Mouse (Mus musculus): Measurements from ENCODE around the gene Greb1. TPM values are rescaled to one million over a fixed set of nuclear protein-coding genes. Genes with fewer than 3 reads are reported as not detected.

The Greb1 gene
- polyA plus RNA-seq, 2 experiments, result 1.1 to 3.2 TPM

- peaks cover 19% of the 10 kb centered on the region for H3K36me3 ChIP-seq (ENCODE audit: control insufficient read depth, insufficient read depth, low read length)
- ATAC-seq (ENCODE audit: low FRiP score, low read depth), result no peak
- H3K4me1 ChIP-seq (ENCODE audit: control insufficient read depth, insufficient read depth, low read length), result no peaks in the 10 kb centered on the region
- H3K9me3 ChIP-seq (ENCODE audit: control insufficient read depth, low read length), result no peaks in the 10 kb centered on the region
- H3K9ac ChIP-seq (ENCODE audit: low read depth, low read length, severe bottlenecking), result no peak overlapping the region
- H3K4me3 ChIP-seq (replicated peaks; ENCODE audit: low read length), result no peak overlapping the region
- no peaks in the 10 kb centered on the region for H3K27me3 ChIP-seq (ENCODE audit: control insufficient read depth, insufficient read depth, low read length)
- no peak for TF ChIP-seq POLR2A (IDR thresholded peaks at IDR 0.05; ENCODE audit: borderline replicate concordance, extremely low read depth, insufficient read depth, insufficient read length)
- 82% methylated on average over 4 of the region's 4 CpGs for WGBS
- H3K27ac ChIP-seq (replicated peaks; ENCODE audit: low read depth, low read length), result no peak overlapping the region
- no peak for DNase-seq (ENCODE audit: low spot score)
- H3K4me2 ChIP-seq (replicated peaks; ENCODE audit: low read depth, low read length, severe bottlenecking), result no peak overlapping the region
These were observed 30.4 kb upstream of the Greb1 start for GRCm38 (mm10) chr12:16831071-16831470.

- Histone ChIP-seq H3K36me3 (ENCODE audit: control insufficient read depth, insufficient read depth, low read length) (peaks cover 28% of the 10 kb centered on the region), H3K4me2 (replicated peaks; ENCODE audit: low read depth, low read length, severe bottlenecking) (no peak overlapping the region), H3K9ac (ENCODE audit: low read depth, low read length, severe bottlenecking) (no peak overlapping the region), H3K27me3 (ENCODE audit: control insufficient read depth, insufficient read depth, low read length) (no peaks in the 10 kb centered on the region), H3K9me3 (ENCODE audit: control insufficient read depth, low read length) (no peaks in the 10 kb centered on the region), H3K4me3 (replicated peaks; ENCODE audit: low read length) (no peak overlapping the region), H3K4me1 (ENCODE audit: control insufficient read depth, insufficient read depth, low read length) (no peaks in the 10 kb centered on the region), H3K27ac (replicated peaks; ENCODE audit: low read depth, low read length) (no peak overlapping the region)
- DNase-seq (ENCODE audit: low spot score) (no peak), ATAC-seq (ENCODE audit: low FRiP score, low read depth) (no peak)
- no peak for TF ChIP-seq POLR2A (IDR thresholded peaks at IDR 0.05; ENCODE audit: borderline replicate concordance, extremely low read depth, insufficient read depth, insufficient read length)
- 85% methylated on average over 2 of the region's 2 CpGs for WGBS
These were observed 29.1 kb upstream of the Greb1 start for GRCm38 (mm10) chr12:16829785-16830184.

- peaks cover 40% of the 10 kb centered on the region for H3K36me3 ChIP-seq (ENCODE audit: control insufficient read depth, insufficient read depth, low read length)
These were observed 27.8 kb upstream of the Greb1 start for GRCm38 (mm10) chr12:16828505-16828904.

GRCm38 (mm10) chr12:16823701-16824100, 23.0 kb upstream of the Greb1 start:
- no peak for TF ChIP-seq POLR2A (IDR thresholded peaks at IDR 0.05; ENCODE audit: borderline replicate concordance, extremely low read depth, insufficient read depth, insufficient read length)
- Histone ChIP-seq H3K9ac (ENCODE audit: low read depth, low read length, severe bottlenecking) (no peak overlapping the region), H3K9me3 (ENCODE audit: control insufficient read depth, low read length) (no peaks in the 10 kb centered on the region), H3K4me2 (replicated peaks; ENCODE audit: low read depth, low read length, severe bottlenecking) (no peak overlapping the region), H3K27ac (replicated peaks; ENCODE audit: low read depth, low read length) (no peak overlapping the region), H3K27me3 (ENCODE audit: control insufficient read depth, insufficient read depth, low read length) (no peaks in the 10 kb centered on the region), H3K4me1 (ENCODE audit: control insufficient read depth, insufficient read depth, low read length) (no peaks in the 10 kb centered on the region), H3K4me3 (replicated peaks; ENCODE audit: low read length) (no peak overlapping the region), H3K36me3 (ENCODE audit: control insufficient read depth, insufficient read depth, low read length) (peaks cover 79% of the 10 kb centered on the region)
- DNase-seq (ENCODE audit: low spot score) (no peak), ATAC-seq (ENCODE audit: low FRiP score, low read depth) (no peak)
- 96% methylated on average over 1 of the region's 1 CpGs for WGBS

More at GRCm38 (mm10) chr12:16828505-16828904, 27.8 kb upstream of the Greb1 start:
- H3K4me3 ChIP-seq (replicated peaks; ENCODE audit: low read length), result no peak overlapping the region
- TF ChIP-seq POLR2A (IDR thresholded peaks at IDR 0.05; ENCODE audit: borderline replicate concordance, extremely low read depth, insufficient read depth, insufficient read length), result no peak
- H3K9ac ChIP-seq (ENCODE audit: low read depth, low read length, severe bottlenecking), result no peak overlapping the region
- H3K27me3 ChIP-seq (ENCODE audit: control insufficient read depth, insufficient read depth, low read length), result no peaks in the 10 kb centered on the region
- no peaks in the 10 kb centered on the region for H3K9me3 ChIP-seq (ENCODE audit: control insufficient read depth, low read length)
- no peaks in the 10 kb centered on the region for H3K4me1 ChIP-seq (ENCODE audit: control insufficient read depth, insufficient read depth, low read length)
- ATAC-seq (ENCODE audit: low FRiP score, low read depth), result no peak
- DNase-seq (ENCODE audit: low spot score), result no peak
- H3K27ac ChIP-seq (replicated peaks; ENCODE audit: low read depth, low read length), result no peak overlapping the region
- WGBS, result 78% methylated on average over 6 of the region's 6 CpGs
- no peak overlapping the region for H3K4me2 ChIP-seq (replicated peaks; ENCODE audit: low read depth, low read length, severe bottlenecking)

GRCm38 (mm10) chr12:16822181-16822734, 21.6 kb upstream of the Greb1 start:
- no peak for TF ChIP-seq POLR2A (IDR thresholded peaks at IDR 0.05; ENCODE audit: borderline replicate concordance, extremely low read depth, insufficient read depth, insufficient read length)
- Histone ChIP-seq H3K27ac (replicated peaks; ENCODE audit: low read depth, low read length) (no peak overlapping the region), H3K9ac (ENCODE audit: low read depth, low read length, severe bottlenecking) (no peak overlapping the region), H3K27me3 (ENCODE audit: control insufficient read depth, insufficient read depth, low read length) (no peaks in the 10 kb centered on the region), H3K36me3 (ENCODE audit: control insufficient read depth, insufficient read depth, low read length) (peaks cover 75% of the 10 kb centered on the region), H3K4me2 (replicated peaks; ENCODE audit: low read depth, low read length, severe bottlenecking) (no peak overlapping the region), H3K4me1 (ENCODE audit: control insufficient read depth, insufficient read depth, low read length) (no peaks in the 10 kb centered on the region), H3K4me3 (replicated peaks; ENCODE audit: low read length) (no peak overlapping the region), H3K9me3 (ENCODE audit: control insufficient read depth, low read length) (no peaks in the 10 kb centered on the region)
- ATAC-seq (ENCODE audit: low FRiP score, low read depth) (no peak), DNase-seq (ENCODE audit: low spot score) (no peak)
- WGBS, result 94% methylated on average over 10 of the region's 10 CpGs

GRCm38 (mm10) chr12:16820761-16821160, 20.1 kb upstream of the Greb1 start:
- H3K9me3 ChIP-seq (ENCODE audit: control insufficient read depth, low read length), result no peaks in the 10 kb centered on the region
- H3K27me3 ChIP-seq (ENCODE audit: control insufficient read depth, insufficient read depth, low read length), result no peaks in the 10 kb centered on the region
- no peak for DNase-seq (ENCODE audit: low spot score)
- H3K9ac ChIP-seq (ENCODE audit: low read depth, low read length, severe bottlenecking), result no peak overlapping the region
- H3K4me2 ChIP-seq (replicated peaks; ENCODE audit: low read depth, low read length, severe bottlenecking), result no peak overlapping the region
- H3K4me3 ChIP-seq (replicated peaks; ENCODE audit: low read length), result no peak overlapping the region
- ATAC-seq (ENCODE audit: low FRiP score, low read depth), result no peak
- H3K4me1 ChIP-seq (ENCODE audit: control insufficient read depth, insufficient read depth, low read length), result no peaks in the 10 kb centered on the region
- TF ChIP-seq POLR2A (IDR thresholded peaks at IDR 0.05; ENCODE audit: borderline replicate concordance, extremely low read depth, insufficient read depth, insufficient read length), result no peak
- H3K27ac ChIP-seq (replicated peaks; ENCODE audit: low read depth, low read length), result no peak overlapping the region
- WGBS, result 92% methylated on average over 7 of the region's 7 CpGs
- H3K36me3 ChIP-seq (ENCODE audit: control insufficient read depth, insufficient read depth, low read length), result peaks cover 83% of the 10 kb centered on the region

Data from limb, embryonic 14.5 days (tissue).